Mouse (Mus musculus) embryonic fibroblast, embryonic 13.5 days (primary cell): ENCODE measurements around the gene Fth1.

Experiments used
- CTCF ChIP-seq: IDR thresholded peaks from 2 replicates; pipeline ENCODE4 v1.5.1; 2011; ENCODE audit warnings: mild to moderate bottlenecking, control low read depth, low read length, moderate library complexity, borderline replicate concordance; ENCODE audit not compliant: insufficient read depth
- POLR2A ChIP-seq: IDR thresholded peaks from 2 replicates; pipeline ENCODE4 v1.6.1; 2011; ENCODE audit warnings: low read depth, mild to moderate bottlenecking, control low read depth, low read length, moderate library complexity

- no peak for TF ChIP-seq POLR2A
- no peak for TF ChIP-seq CTCF
Observed at GRCm38 (mm10) chr19:9960769-9961168, 19.6 kb upstream of the Fth1 start.
